Mouse (Mus musculus) layer of hippocampus, postnatal 36 days (tissue): ENCODE measurements at regions not wholly inside any gene's neighbourhood (a gene's known extent, or its start where the extent isn't known, plus 50 kb on each side); places are given as distances from the start of the nearest gene placed in this dataset.

Experiments
- DNase-seq, 2 experiments: peaks; one replicate each; pipeline ENCODE4 v3.0.0; 2022

DNA sequence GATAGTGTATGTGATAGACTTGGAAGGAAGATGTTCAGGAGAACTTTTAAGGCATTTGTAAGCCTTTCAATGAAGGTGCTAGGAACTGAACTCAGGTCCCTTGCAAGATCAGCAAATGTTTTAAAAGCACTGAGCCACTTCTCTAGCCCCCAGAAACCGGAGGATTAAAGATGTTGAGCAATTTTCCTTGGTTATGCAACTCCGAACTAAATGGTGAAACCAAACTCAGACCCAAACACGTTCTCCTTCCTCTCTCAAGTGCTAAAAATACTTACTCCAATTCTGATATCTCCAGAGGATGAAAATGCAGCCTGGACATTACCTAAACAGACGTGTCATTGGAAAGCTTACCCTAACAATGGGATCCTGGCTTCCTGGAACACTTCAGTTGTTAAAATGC, 378.8 kb downstream of the Kcnj2 start:
- no peak for DNase-seq

DNA sequence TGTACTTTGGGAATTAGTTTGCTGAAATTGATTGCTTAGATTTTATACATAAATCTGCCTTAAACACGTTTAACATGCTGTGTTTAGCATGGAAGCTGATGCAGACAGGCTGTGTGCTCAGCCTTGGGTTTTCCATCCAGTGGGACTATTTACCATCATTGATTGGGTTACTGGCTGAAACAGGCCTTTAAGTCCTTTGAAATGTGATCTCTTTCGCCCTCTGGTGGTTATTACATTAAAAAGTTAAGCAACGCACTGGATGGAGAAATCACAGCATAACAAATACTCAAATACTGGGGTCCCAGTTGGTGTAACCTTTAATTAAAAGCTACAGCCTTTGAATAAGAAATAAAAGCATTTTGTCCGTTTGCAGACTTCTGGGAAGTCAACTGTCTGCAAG, 379.8 kb downstream of the Kcnj2 start:
- no peak for DNase-seq

- peak; percentile 3 to 4 for DNase-seq
Observed at GRCm38 (mm10) chr11:111450811-111451494, 385.0 kb downstream of the Kcnj2 start.

DNA sequence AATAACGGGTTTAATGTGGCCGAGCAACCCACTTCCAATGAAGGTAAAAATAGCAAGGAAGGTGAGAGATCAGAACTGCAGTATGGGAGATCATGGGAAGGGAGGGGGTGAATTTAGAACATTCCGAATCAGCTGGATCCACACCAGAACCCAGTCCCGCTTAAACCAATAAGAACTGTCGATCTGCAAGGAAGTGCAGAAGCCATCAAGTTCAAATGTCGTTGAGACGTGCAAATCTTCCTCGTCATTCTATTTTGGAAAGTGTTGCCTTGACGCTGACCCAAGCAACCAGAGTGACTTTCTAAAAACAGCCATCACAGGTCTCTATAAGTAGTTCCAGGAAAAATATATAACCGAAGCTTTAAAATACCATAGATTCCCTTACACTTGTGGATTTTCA, 394.1 kb downstream of the Kcnj2 start:
- no peak for DNase-seq

DNA sequence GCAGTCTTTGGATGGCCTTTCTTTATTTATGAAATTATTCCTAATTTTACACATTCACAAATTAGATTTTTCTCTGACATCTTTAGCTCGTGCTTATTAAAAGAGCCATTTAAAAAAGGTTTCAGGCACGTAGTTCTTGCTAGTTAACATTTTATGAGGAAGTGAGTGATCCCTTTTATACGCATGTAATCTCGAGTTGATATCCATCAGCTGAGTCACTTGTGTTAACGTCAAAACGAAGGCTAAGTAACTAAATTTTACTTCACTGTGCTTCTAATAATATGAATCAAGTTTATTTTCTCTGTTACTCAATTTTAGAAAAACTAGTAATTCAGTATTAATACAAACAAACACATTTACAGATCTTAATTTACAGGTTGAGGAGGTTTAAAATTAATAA, 419.0 kb downstream of the Kcnj2 start:
- DNase-seq, result no peak

GRCm38 (mm10) chr11:111512471-111512870, 446.5 kb downstream of the Kcnj2 start:
- no peak for DNase-seq

GRCm38 (mm10) chr11:111522716-111523115, 456.8 kb downstream of the Kcnj2 start:
- peak; percentile 75 to 76 for DNase-seq

GRCm38 (mm10) chr11:111523465-111523864, 457.5 kb downstream of the Kcnj2 start:
- peak; percentile 76 to 78 for DNase-seq

GRCm38 (mm10) chr11:111526010-111526742, 460.2 kb downstream of the Kcnj2 start:
- DNase-seq, result no peak

GRCm38 (mm10) chr11:111529591-111529990, 463.6 kb downstream of the Kcnj2 start:
- DNase-seq, result no peak

- no peak for DNase-seq
Observed at GRCm38 (mm10) chr11:111530912-111531311, 464.9 kb downstream of the Kcnj2 start.

DNA sequence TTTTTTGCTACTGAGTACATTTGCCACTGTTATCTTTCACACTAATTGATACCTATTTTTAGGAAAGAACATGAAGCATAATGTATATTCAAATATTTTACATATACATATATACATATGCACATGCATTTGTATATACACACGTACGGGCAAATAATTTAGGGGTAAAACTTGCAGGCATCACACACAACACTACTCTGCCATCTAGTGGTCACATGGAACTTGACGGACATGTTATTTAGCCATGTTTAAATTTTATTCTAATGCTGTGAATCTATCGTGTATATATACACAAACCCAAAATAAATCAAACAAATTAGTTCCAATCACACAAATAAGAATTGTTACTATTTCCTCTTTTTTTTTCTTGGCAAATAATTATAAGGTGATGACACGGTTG, 466.5 kb downstream of the Kcnj2 start:
- DNase-seq, result no peak

DNA sequence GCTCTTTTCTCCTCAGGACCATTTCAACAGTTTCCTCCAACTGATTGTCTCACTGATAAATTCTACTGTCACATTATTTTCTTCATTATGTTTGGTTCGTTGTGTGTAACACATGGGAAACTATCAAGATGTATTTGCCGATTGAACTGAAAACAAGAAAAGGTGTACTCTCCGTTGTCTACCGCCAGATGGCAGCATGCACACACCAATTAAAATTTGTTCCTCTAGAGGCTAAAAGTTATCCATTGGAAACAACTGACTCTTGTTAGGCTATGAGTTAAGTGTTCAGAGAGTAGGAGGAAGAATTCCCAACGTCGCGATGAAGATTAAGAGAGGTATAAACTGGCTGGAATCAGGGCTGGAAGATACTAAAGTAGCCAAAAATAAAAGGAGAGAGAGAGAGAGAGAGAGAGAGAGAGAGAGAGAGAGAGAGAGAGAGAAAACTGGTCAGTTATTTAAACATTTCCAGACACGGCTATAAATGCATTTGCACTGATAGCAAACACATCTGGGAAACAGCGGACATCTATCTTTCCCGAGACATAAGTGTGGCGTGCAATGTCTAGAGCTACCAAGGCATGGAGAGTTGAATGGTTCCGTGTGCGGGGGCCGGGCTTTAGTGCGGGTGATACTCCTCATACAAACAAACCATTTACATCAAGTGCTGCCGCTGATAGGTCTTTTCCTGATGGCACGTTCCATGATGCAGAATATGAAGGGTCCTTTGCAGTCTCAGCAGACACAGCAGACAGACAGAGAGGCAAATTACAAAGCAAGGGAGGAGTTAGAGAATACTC, 470.3 kb downstream of the Kcnj2 start:
- peak in 1 of 2 experiments; percentile 19 for DNase-seq

DNA sequence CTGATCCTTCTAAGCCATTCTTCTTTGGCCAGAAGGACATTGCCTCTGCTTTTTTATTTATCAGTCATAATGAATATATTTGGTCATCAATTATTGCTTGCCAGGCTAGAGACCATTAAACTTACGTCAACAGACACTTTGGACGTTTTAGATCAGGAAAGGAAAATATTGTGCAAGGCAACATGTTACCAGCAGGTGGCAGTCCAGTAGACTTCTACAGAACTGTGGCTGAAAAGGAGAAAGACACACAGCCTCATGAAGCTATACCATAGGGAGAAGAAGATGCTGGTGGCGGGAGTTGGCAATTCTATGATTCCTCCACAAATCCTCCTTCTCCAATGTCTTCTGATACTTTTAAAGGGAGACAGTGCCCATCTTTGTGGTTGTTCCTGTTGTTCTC, 471.7 kb downstream of the Kcnj2 start:
- DNase-seq, result peak; percentile 15 to 65

DNA sequence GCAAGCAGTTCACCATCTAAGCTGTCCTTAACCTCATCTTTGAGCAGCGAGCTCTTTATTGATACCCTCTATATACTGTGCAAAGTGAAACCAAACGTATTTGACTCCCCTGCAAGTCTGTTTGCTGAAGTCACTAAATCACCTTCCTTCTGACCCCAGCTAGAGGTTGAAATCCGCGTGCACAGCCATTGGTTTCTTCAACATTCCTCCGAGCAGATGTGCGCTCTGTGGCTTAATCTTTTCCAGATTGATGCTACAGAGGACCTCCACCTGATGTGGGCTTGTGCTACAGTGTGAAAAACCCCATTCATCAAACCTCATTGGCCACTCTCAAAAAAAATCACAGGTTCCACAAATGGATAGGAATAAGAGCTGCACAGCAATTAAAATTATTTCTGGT, 474.0 kb downstream of the Kcnj2 start:
- DNase-seq, result no peak

DNA sequence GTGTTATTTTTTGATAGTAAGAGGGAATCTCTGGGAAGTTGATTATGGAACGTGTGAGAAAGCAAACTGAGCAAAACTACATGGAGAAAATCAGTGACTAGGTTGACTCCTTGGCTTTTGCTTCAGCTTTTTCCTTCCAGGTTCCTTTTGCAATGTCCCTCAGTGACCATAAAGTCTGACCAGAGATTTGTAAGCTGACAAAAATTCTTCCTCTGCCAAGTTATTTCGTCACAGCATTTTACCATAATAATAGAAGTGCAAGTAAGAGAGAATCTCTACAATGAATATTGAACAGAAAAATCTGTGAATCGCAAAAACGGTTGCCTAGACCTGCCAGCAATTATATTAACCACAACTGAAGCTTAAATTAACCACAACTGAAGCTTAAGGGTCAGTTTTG, 479.3 kb downstream of the Kcnj2 start:
- no peak for DNase-seq

- DNase-seq, result no peak
Observed at GRCm38 (mm10) chr11:111555131-111555530, 489.2 kb downstream of the Kcnj2 start.

DNA sequence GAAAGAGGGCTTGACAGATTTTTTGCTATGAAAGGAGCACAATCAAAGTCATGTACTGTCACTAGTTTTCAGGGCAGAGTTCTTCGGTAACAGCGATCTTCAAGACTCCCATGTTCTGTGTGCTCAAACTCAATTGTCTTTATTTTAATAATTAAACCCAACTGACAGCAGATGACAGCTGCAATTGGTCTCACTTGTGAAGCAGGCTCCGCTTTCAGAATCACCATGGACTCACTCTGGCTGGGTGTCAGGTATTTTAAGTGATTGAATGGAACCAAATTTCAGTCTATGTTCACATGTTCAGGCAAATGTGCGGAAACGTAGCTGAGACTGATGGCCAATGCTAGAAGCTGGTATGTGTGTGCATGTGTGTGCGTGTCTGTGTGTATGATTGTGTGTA, 489.7 kb downstream of the Kcnj2 start:
- no peak for DNase-seq

DNA sequence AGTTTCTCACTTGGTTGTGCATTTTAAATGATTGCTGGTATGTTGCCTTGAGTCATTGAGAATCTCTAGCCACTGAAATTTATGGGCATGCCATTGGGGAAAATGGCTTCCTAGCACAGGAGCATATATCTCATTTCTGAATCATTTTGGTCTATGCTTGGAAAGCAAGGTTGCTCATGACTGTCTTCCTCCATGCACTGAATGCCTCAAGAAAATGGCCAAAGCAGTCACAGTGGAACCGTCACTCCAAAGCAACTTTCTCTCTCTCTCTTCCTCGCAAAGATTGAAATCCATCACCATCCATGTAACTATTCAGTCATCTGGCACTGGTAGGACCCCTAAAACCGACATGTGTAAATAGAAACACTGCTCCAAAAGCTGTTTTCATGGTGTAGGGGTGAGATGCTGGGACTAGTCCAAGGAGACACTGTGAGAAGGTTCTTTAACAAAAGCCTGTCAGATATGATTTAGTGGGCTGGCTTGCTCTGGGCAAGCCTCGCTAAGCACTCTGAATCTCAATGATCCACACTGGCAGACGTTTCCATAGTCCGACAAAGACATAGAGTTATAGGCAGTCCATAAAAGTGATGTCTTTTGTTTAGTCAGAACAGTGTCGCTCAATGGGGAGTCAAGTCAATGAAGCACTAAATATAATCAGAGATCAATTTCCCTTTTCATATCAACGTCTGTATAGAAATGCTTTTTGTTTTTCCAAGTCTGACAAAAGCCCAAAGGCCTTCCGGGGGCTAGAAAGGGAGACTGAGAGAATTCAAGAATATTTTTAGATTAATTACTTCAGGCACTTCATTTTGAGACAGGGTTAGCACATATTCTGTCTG, 492.6 kb downstream of the Kcnj2 start:
- no peak for DNase-seq

- DNase-seq, result no peak
Observed at GRCm38 (mm10) chr11:111563171-111563570, 497.2 kb downstream of the Kcnj2 start.

- DNase-seq, result no peak
Observed at GRCm38 (mm10) chr11:111568041-111568440, 502.1 kb downstream of the Kcnj2 start.

DNA sequence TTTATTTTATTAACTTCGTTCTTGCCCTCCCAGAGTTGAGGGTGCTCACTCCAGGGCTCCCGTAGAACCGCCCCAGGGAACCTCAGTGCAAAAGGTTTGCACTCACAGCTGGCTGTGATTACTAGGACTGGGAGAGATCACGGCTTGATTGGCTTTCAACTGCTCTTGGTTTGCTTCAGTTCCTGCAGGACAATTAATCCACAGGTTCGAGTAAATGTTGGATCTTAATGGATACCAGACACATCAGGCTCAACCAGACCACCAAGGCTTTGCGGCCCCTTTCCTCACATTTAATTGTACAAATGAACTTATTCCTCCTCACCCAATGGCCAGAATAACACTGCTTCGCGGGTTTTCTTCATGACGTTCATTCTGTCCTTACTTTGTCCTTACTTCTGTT, 502.9 kb downstream of the Kcnj2 start:
- no peak for DNase-seq

GRCm38 (mm10) chr11:111577883-111578282, 511.9 kb downstream of the Kcnj2 start:
- no peak for DNase-seq
